Mouse (Mus musculus): ENCODE results near the gene Flvcr2.

DNA sequence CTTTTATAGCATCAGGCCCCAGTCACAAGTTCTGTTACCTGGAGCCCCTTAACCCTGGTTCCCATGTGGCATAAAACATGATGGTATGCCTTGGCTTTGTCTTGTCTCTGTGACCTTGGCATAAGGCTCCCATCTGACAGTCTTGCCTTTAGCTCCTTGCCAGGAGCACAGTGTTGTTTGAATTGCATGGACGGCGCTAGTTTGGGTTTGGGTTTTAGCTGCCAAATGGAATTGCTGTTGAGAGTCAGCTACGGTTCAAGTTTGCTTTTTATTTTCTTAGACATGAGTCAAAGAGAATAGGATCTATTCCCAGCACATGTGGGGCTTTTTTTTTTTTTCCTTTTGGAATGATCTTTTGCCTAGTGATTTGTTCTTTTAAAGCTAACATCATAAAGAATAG is 112.8 kb downstream of the Flvcr2 start:
- TF ChIP-seq CTCF (IDR thresholded peaks at IDR 0.05; ENCODE audit: extremely low read depth, insufficient read depth, insufficient read length, insufficient replicate concordance), result no peak
- no peak for TF ChIP-seq POLR2A (IDR thresholded peaks at IDR 0.05; ENCODE audit: low read depth, low read length)

Measured in spleen, adult 2 months (tissue).